Mouse (Mus musculus): ENCODE data around the gene Camsap3.

DNA sequence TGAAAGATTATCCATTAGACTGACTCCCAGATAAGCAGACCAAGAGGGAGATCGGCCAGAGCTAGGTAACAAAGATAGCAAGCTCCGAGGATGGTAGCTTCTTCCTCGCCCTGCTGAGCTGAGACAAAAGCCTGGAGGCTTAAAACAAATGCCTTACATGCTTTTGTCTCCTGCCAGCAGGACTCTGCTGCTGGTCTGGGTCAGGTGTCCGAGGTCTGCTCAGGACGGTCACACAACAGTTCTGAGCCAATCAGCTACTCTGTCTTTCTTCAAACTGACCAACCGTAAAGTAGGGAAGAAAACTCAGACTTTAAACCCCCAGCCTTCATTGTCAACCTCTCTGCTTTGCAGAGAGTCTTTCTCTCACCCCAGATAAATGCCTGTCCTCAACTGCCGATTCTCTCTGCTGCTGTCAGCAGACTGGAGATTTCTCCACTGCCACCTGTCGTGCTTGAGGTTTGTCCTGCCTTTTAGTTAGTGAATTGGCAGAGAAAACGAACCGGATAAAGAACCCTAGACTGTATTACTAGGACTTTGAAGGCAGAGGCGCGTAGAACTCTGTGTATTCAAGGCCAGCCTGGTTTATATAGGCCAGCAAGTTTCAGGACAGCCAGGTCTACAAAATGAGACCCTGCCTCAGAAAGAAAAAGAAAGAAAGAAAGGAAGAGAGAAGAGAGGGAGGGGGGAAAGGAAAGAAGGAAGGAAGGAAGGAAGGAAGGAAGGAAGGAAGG lies 19.3 kb upstream of the Camsap3 start, which contains the start of gene C330021F23Rik:
- no peak for TF ChIP-seq CTCF (IDR thresholded peaks at IDR 0.05; ENCODE audit: low read depth, low read length)
- TF ChIP-seq GATA1 (IDR thresholded peaks at IDR 0.05; ENCODE audit: borderline replicate concordance, low read length), result no peak
